Mouse (Mus musculus) heart, embryonic 14.5 days (tissue): ENCODE results near the gene Mta3. TPM values are rescaled to one million over a fixed set of nuclear protein-coding genes. Genes with fewer than 3 reads are reported as not detected.
"Not testable (repeated sequence)": the region's sequence is repeated elsewhere in the genome, so short reads cannot be mapped to it uniquely, and the experiment has no call there.

ENCODE experiments used
- ATAC-seq: fragments of 200-750 bp; cut with Nextera tagmentation; 2 replicates; pipeline ENCODE4 v1.8.0; 2017; ENCODE audit warnings: low read depth, moderate TSS enrichment; ENCODE audit not compliant: insufficient number of reproducible peaks, insufficient read depth, low FRiP score
- H3K27ac ChIP-seq, 2 experiments: fragments of 200-500 bp in 1 of 2; fragments of 300-500 bp in 1 of 2; sonication (generic) in 1 of 2; replicated peaks in 1 of 2; 2 replicates each; pipeline ENCODE4 v1.5.1; 2012 to 2014; ENCODE audit warnings: low read depth in 2 of 2, low read length in 2 of 2, control low read depth in 1 of 2, mild to moderate bottlenecking in 1 of 2, mixed read lengths in 1 of 2; ENCODE audit not compliant: control insufficient read depth in 1 of 2, insufficient read depth in 1 of 2
- H3K27me3 ChIP-seq: fragments of 300-500 bp; sonication (generic); 2 replicates; pipeline ENCODE4 v1.6.1; 2014; ENCODE audit warnings: mild to moderate bottlenecking, low read length, control low read depth; ENCODE audit not compliant: control insufficient read depth, insufficient read depth
- H3K36me3 ChIP-seq: fragments of 300-500 bp; sonication (generic); 2 replicates; pipeline ENCODE4 v1.6.1; 2014; ENCODE audit warnings: mild to moderate bottlenecking, control low read depth, low read length, mixed read lengths; ENCODE audit not compliant: control insufficient read depth, insufficient read depth
- H3K4me1 ChIP-seq, 2 experiments: fragments of 200-500 bp in 1 of 2; fragments of 300-500 bp in 1 of 2; sonication (generic) in 1 of 2; 2 replicates each; pipeline ENCODE4 v1.6.1; 2012 to 2014; ENCODE audit warnings: low read length in 2 of 2, control low read depth in 1 of 2, mixed read lengths in 1 of 2; ENCODE audit not compliant: control insufficient read depth in 2 of 2, insufficient read depth in 2 of 2
- H3K4me2 ChIP-seq: fragments of 300-500 bp; sonication (generic); 2 replicates; pipeline ENCODE4 v1.6.1; 2014; ENCODE audit warnings: mild to moderate bottlenecking, low read length
- H3K4me3 ChIP-seq, 2 experiments: fragments of 200-500 bp in 1 of 2; fragments of 300-500 bp in 1 of 2; sonication (generic) in 1 of 2; 2 replicates each; pipeline ENCODE4 v1.5.1; 2012 to 2014; ENCODE audit warnings: low read length in 2 of 2, mild to moderate bottlenecking in 2 of 2, control low read depth in 1 of 2, low read depth in 1 of 2, moderate library complexity in 1 of 2; ENCODE audit not compliant: control insufficient read depth in 1 of 2, insufficient read depth in 1 of 2
- H3K9ac ChIP-seq: fragments of 300-500 bp; sonication (generic); 2 replicates; pipeline ENCODE4 v1.6.1; 2014; ENCODE audit warnings: mild to moderate bottlenecking, low read length
- H3K9me3 ChIP-seq: fragments of 300-500 bp; sonication (generic); 2 replicates; pipeline ENCODE4 v1.6.1; 2016; ENCODE audit warnings: low read length, control low read depth; ENCODE audit not compliant: control insufficient read depth
- WGBS: fragments of 180-500 bp; shearing (Covaris S2); extraction: QIAGEN DNeasy Blood & Tissue Kit; methylation state at CpG from one replicate; pipeline ENCODE4 v1.1.7; 2014; 5-methylcytosine and 5-hydroxymethylcytosine counted together
- polyA plus RNA-seq: library from polyadenylated mRNA; unstranded; fragments of >200 nt; fragmentation: Nextera tagmentation; extraction: Ambion mirVana; gene quantifications from 2 replicates; pipeline ENCODE4 v1.2.1, GENCODE M21; 2014

Gene Mta3
- polyA plus RNA-seq, 1 experiment from 2014 or later, result 37.0 TPM

GRCm38 (mm10) chr17:83708891-83709290 is 2.9 kb downstream of the Mta3 start:
- peaks cover 13% of the 10 kb centered on the region for H3K36me3 ChIP-seq
- no peak overlapping the region for H3K27ac ChIP-seq
- no peak for ATAC-seq
- H3K9ac ChIP-seq, result no peak overlapping the region
- no peaks in the 10 kb centered on the region for H3K27me3 ChIP-seq
- H3K9me3 ChIP-seq, result no peaks in the 10 kb centered on the region
- no peak overlapping the region for H3K4me2 ChIP-seq
- peaks cover 4 to 6% of the 10 kb centered on the region in 2 experiments; a peak in 1 of 4 replicates for H3K4me1 ChIP-seq
- 90% methylated on average over 6 of the region's 6 CpGs for WGBS
- H3K4me3 ChIP-seq, result no peak overlapping the region

- H3K4me2 ChIP-seq, H3K4me3 ChIP-seq, H3K9ac ChIP-seq, H3K9me3 ChIP-seq, H3K27ac ChIP-seq, H3K27me3 ChIP-seq, H3K4me1 ChIP-seq, ATAC-seq: not testable (repeated sequence)
- H3K36me3 ChIP-seq, result peaks cover 17% of the 10 kb centered on the region
- 90% methylated on average over 2 of the region's 3 CpGs for WGBS
Measured at GRCm38 (mm10) chr17:83709517-83709916, 3.6 kb downstream of the Mta3 start.

- no peaks in the 10 kb centered on the region for H3K9me3 ChIP-seq
- H3K27me3 ChIP-seq, result no peaks in the 10 kb centered on the region
- WGBS, result 90% methylated on average over 8 of the region's 8 CpGs
- no peak overlapping the region for H3K4me2 ChIP-seq
- H3K36me3 ChIP-seq, result peaks cover 28% of the 10 kb centered on the region
- H3K4me3 ChIP-seq, result no peak overlapping the region
- H3K27ac ChIP-seq, result no peak overlapping the region
- ATAC-seq, result no peak
- peaks cover 0 to 2% of the 10 kb centered on the region in 2 experiments; a peak in 1 of 4 replicates for H3K4me1 ChIP-seq
- no peak overlapping the region for H3K9ac ChIP-seq
Measured at GRCm38 (mm10) chr17:83710639-83711038, 4.7 kb downstream of the Mta3 start.

- Histone ChIP-seq H3K9me3 (peaks cover 8% of the 10 kb centered on the region; the same call in 1 of the 2 replicates), H3K4me1 (peaks cover 0 to under 1% of the 10 kb centered on the region in 2 experiments; a peak in 1 of 4 replicates), H3K27me3 (no peaks in the 10 kb centered on the region), H3K4me2 (no peak overlapping the region), H3K4me3 (no peak overlapping the region), H3K36me3 (peaks cover 44% of the 10 kb centered on the region), H3K9ac (no peak overlapping the region), H3K27ac (no peak overlapping the region)
- no peak for ATAC-seq
- 94% methylated on average over 9 of the region's 9 CpGs for WGBS
Measured at GRCm38 (mm10) chr17:83712341-83712740, 6.4 kb downstream of the Mta3 start.

- peaks cover 0 to 3% of the 10 kb centered on the region in 2 experiments; a peak in 2 of 4 replicates for H3K4me1 ChIP-seq
- no peak overlapping the region for H3K4me3 ChIP-seq
- no peak for ATAC-seq
- peaks cover 34% of the 10 kb centered on the region for H3K36me3 ChIP-seq
- no peak overlapping the region for H3K27ac ChIP-seq
- 68% methylated on average over 12 of the region's 12 CpGs for WGBS
- peaks cover 8% of the 10 kb centered on the region; the same call in 1 of the 2 replicates for H3K9me3 ChIP-seq
- H3K9ac ChIP-seq, result no peak overlapping the region
- no peak overlapping the region for H3K4me2 ChIP-seq
- no peaks in the 10 kb centered on the region for H3K27me3 ChIP-seq
Measured at GRCm38 (mm10) chr17:83720449-83720848, 14.5 kb downstream of the Mta3 start.

GRCm38 (mm10) chr17:83721157-83721556 is 15.2 kb downstream of the Mta3 start:
- peaks cover 0 to 3% of the 10 kb centered on the region in 2 experiments; a peak in 2 of 4 replicates for H3K4me1 ChIP-seq
- H3K9ac ChIP-seq, result no peak overlapping the region
- H3K9me3 ChIP-seq, result peaks cover 8% of the 10 kb centered on the region; the same call in 1 of the 2 replicates
- H3K36me3 ChIP-seq, result peaks cover 26% of the 10 kb centered on the region
- H3K4me2 ChIP-seq, result no peak overlapping the region
- no peak overlapping the region for H3K4me3 ChIP-seq
- no peak for ATAC-seq
- H3K27ac ChIP-seq, result no peak overlapping the region
- H3K27me3 ChIP-seq, result no peaks in the 10 kb centered on the region
- 88% methylated on average over 10 of the region's 10 CpGs for WGBS

- Histone ChIP-seq H3K9me3 (no peaks in the 10 kb centered on the region), H3K4me2 (no peak overlapping the region), H3K27ac (no peak overlapping the region), H3K4me1 (peaks cover 0 to 3% of the 10 kb centered on the region in 2 experiments; a peak in 2 of 4 replicates), H3K27me3 (no peaks in the 10 kb centered on the region), H3K36me3 (peaks cover 12% of the 10 kb centered on the region), H3K9ac (no peak overlapping the region), H3K4me3 (no peak overlapping the region)
- no peak for ATAC-seq
- 52% methylated on average over 9 of the region's 9 CpGs for WGBS
Measured at GRCm38 (mm10) chr17:83723064-83723463, 17.1 kb downstream of the Mta3 start.

- H3K4me2 ChIP-seq, result no peak overlapping the region
- no peaks in the 10 kb centered on the region for H3K27me3 ChIP-seq
- peaks cover 2 to 4% of the 10 kb centered on the region in 2 experiments; a peak in 2 of 4 replicates for H3K4me1 ChIP-seq
- no peak for ATAC-seq
- no peak overlapping the region for H3K27ac ChIP-seq
- no peak overlapping the region for H3K4me3 ChIP-seq
- WGBS, result 92% methylated on average over 11 of the region's 11 CpGs
- H3K9ac ChIP-seq, result no peak overlapping the region
- H3K36me3 ChIP-seq, result 0 out of 2 replicates have a peak, but pooled peaks cover 4% of the 10 kb centered on the region
- no peaks in the 10 kb centered on the region for H3K9me3 ChIP-seq
Measured at GRCm38 (mm10) chr17:83726496-83726895, 20.5 kb downstream of the Mta3 start.
